Mouse (Mus musculus) kidney, adult 2 months (tissue): ENCODE results near the gene Kcnk15.

Experiments
- CTCF ChIP-seq: fragments of 200-500 bp; conservative IDR thresholded peaks from 2 replicates; pipeline ENCODE4 v1.5.1; 2011; ENCODE audit warnings: low read depth, mild to moderate bottlenecking, control low read depth, low read length, moderate library complexity, mixed read lengths; ENCODE audit not compliant: insufficient read depth, insufficient read length
- POLR2A ChIP-seq: fragments of 200-500 bp; IDR thresholded peaks from one replicate; pipeline ENCODE4 v1.6.1; 2011; ENCODE audit warnings: low read depth, low read length, control low read depth

- no peak for TF ChIP-seq CTCF
- TF ChIP-seq POLR2A, result no peak
Observed at GRCm38 (mm10) chr2:163865311-163865710, 11.9 kb downstream of the Kcnk15 start.
